Mouse (Mus musculus): ENCODE measurements at regions not wholly inside any gene's neighbourhood (a gene's known extent, or its start where the extent isn't known, plus 50 kb on each side); places are given as distances from the start of the nearest gene placed in this dataset.

GRCm38 (mm10) chr10:84067052-84067650 is 344.5 kb downstream of the 1500009L16Rik start:
- DNase-seq (ENCODE audit: low spot score in 2 of 2), result no peak
- intact Hi-C loops (cut with DNase I), result no loop called here

DNA sequence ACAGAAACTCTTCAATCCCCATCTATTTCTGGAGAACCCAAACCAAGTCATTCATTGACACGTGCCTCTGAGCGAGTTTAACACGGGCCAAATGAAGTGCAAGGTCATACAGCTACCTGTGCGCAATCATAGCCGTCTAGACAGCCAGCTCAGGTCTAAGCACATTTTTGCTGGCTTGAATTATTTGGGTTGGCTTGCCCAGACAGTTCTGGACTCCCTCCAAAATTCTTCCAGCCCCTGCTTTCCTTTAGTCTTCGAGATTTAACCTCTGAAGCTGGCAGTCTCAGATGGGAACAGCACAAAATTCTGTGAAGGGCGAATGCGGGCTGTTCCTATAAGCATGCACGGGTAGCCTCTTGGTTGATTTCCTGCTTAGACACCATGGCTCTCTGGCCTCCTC is 347.1 kb downstream of the 1500009L16Rik start:
- intact Hi-C loops (cut with DNase I), result no loop called here
- DNase-seq (ENCODE audit: low spot score in 2 of 2), result no peak

DNA sequence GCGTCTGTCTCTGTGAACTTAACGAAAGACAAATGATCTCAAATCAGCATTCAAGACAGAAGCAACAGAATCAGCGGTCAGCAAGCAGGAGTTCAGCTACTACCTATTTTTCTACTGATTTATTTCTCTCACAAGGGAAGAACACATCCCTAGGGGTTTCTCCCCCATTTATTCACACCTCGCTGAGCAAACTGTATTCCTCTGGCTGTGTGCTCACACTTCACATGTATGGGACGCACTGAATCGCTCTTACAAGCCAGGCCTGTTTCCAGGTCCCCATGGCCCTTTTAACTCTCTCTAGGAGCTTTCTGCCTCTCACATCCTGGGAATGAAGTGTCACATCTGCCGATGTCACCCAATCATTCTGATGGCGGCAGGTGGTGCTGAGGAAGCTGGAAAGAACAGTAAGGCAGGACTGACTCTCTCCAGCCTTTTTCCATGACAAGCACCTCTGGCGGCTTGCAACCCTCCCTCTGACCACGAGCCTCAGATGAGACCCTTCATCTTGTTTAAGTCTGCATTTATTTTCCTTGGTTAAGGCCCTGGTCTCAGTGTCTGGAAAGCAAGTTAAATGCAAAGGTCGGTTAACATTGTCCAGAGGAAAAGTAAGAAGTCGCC is 350.3 kb downstream of the 1500009L16Rik start:
- DNase-seq (ENCODE audit: low spot score in 2 of 2), result no peak
- intact Hi-C loops (cut with DNase I), result no loop called here

- intact Hi-C loops (cut with DNase I), result no loop called here
These were observed 352.9 kb downstream of the 1500009L16Rik start for GRCm38 (mm10) chr10:84075581-84075980.

DNA sequence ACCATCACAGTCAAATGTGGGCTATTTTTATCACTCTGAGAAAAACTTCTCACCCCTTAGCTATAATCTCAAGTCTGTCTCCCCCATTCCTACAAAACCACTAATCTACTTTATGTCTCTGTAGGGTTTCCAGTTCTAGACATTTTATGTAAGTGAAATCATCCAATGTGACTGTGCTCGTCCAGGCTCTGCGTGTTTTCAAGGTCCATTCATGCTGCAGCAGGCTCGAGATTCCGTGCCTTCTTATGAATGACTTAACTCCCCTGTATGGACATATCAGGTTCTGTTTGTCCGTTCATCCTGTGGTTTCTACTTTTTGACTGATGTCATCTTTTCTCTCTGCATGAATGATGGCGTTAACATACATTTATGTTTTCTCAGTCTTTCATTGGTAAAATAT is 357.6 kb downstream of the 1500009L16Rik start:
- no peak for DNase-seq (ENCODE audit: low spot score in 2 of 2)
- intact Hi-C loops (cut with DNase I), result no loop called here

More at GRCm38 (mm10) chr10:84075581-84075980, 352.9 kb downstream of the 1500009L16Rik start:
- DNase-seq (ENCODE audit: low spot score in 2 of 2), result no peak

GRCm38 (mm10) chr10:84081673-84082072 is 358.7 kb downstream of the Nuak1 start:
- intact Hi-C loops (cut with DNase I), result no loop called here
- DNase-seq (ENCODE audit: low spot score in 2 of 2), result no peak

GRCm38 (mm10) chr10:84087528-84087927 is 352.9 kb downstream of the Nuak1 start:
- DNase-seq (ENCODE audit: low spot score in 2 of 2), result no peak
- intact Hi-C loops (cut with DNase I), result no loop called here

DNA sequence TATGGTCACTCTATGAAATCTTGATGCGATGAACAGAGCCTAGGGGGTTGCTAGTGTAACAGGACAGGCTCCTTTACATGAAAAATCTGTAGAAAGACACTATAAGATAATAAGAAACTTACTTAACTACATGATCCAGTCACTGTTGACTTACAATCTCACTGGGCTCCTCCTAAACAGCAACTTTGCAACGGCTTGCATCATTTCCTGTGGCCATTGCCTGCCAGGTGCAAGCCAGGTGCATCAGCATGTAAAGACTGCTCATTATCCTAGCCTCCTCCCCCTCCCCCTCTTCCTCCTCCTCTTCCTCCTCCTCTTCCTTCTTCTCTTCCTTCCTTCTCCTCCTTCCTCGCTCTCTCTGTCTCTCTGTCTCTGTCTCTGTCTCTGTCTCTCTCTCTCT is 352.5 kb downstream of the Nuak1 start:
- DNase-seq (ENCODE audit: low spot score in 2 of 2), result no peak
- intact Hi-C loops (cut with DNase I), result no loop called here

GRCm38 (mm10) chr10:84088799-84089778 is 351.3 kb downstream of the Nuak1 start:
- intact Hi-C loops (cut with DNase I), result no loop called here
- peak; percentile 27 to 37 for DNase-seq (ENCODE audit: low spot score in 2 of 2)

DNA sequence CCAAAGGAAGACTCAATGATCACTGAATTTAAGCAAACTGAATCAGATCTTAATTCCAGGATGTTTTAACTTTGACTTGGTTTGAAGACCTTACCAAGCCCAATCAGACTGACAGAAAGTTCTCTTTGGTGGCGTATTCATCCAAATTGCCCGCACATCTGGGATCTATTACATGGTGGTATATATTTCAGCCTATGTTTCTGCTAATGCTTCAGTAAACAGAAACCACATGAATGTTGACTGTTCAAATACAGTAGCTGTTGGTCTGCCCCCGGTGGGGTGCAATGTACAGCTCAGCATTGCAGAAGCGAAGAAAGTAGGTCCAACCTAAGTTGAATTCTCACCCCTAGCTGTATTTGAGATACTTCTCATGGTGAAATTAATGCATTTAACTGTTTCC is 346.5 kb downstream of the Nuak1 start:
- intact Hi-C loops (cut with DNase I), result no loop called here
- no peak for DNase-seq (ENCODE audit: low spot score in 2 of 2)

DNA sequence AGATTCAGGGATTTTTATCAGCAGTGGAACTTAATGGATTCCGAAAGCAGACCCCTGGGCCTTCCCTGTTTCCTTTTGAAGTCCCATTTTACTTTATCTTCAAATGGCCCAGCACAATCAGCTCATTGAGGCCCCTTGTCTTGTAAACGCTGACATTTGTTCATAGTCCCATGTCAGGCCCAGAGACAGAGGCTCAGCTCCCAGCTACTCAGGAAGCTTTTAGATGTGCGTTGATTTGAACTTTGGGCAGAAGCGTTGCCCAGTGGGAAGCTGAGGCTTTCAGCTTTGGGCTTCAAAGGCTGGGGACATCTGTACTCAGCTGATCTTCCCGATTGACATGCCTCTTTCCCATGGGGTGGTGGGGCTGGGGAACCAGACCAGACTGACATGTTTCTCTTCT is 343.2 kb downstream of the Nuak1 start:
- DNase-seq (ENCODE audit: low spot score in 2 of 2), result no peak
- intact Hi-C loops (cut with DNase I), result no loop called here

DNA sequence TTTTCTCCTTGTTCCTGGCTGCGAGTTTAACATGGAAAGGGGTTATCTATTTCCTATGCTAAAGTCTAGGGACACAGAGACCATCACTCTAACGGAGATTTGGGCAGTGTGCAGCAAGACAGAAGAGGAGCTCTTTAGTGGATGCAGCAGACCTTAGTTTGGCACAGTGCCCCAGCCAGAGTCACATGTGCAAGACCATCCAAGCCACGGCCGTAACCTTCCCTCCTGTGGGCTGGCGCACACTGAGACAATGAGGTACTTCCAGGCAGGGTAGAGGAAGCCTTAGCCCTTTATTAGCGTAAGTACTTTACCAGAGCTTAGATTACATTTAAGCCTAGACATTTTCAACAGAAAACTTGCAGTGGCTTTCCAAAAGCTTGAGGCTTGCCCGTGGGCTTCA is 336.4 kb downstream of the Nuak1 start:
- no peak for DNase-seq (ENCODE audit: low spot score in 2 of 2)
- intact Hi-C loops (cut with DNase I), result no loop called here

DNA sequence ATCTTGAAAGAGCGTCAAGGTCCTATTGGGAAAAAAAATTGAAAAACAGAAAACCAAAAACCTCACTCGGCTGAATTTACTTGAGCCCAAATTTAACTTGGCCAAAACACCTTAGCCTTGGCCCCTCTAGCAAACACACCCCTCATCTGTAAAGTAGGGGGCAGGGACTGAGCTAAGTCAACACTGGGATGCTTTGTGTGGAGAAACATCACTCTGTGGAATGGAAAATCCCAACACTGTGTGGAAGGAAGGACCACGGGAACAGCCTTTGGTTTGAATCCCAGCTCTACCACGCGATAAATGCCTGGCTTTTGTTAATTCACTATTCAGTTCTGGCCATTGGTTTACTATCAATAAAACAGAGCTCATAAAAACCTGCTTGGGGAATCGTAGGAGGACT is 335.8 kb downstream of the Nuak1 start:
- DNase-seq (ENCODE audit: low spot score in 2 of 2), result no peak
- intact Hi-C loops (cut with DNase I), result no loop called here

- DNase-seq (ENCODE audit: low spot score in 2 of 2), result no peak
- intact Hi-C loops (cut with DNase I), result no loop called here
These were observed 330.6 kb downstream of the Nuak1 start for GRCm38 (mm10) chr10:84109680-84110371.

DNA sequence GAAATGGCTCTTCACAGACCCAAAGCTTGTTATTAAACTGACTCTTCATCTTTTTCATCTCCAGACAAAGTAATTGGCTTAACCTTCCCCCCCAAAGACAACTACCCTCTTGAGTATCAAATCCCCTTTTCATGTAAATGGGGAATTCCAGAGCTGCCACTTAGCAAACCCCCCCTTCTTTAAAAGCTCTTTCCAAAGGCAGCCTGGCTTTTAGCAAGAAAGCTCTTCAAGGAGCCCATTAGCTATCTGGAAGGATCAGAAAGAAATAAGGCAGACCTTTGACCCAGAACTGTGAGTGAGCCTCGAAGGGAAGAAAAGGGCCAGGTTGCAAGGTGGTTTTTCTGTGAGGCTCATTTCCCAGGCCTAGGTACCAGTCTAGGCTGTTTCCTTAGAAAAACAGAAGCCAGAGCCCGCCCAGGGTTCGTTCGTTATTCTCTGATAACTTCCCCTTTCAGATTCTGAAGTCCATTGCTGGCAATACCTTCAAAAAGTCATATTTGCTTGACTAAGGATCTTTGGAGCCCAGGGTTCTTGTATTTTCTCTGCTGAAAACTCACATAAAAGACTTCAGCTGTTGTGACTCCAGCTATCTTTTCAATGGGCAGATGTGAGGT is 329.9 kb downstream of the Nuak1 start:
- no peak for DNase-seq (ENCODE audit: low spot score in 2 of 2)
- intact Hi-C loops (cut with DNase I), result no loop called here

- no peak for DNase-seq (ENCODE audit: low spot score in 2 of 2)
- intact Hi-C loops (cut with DNase I), result no loop called here
These were observed 328.9 kb downstream of the Nuak1 start for GRCm38 (mm10) chr10:84111502-84111901.

GRCm38 (mm10) chr10:84111909-84112308 is 328.5 kb downstream of the Nuak1 start:
- intact Hi-C loops (cut with DNase I), result no loop called here
- no peak for DNase-seq (ENCODE audit: low spot score in 2 of 2)

- intact Hi-C loops (cut with DNase I), result no loop called here
- DNase-seq (ENCODE audit: low spot score in 2 of 2), result peak; percentile 15 to 32
These were observed 320.3 kb downstream of the Nuak1 start for GRCm38 (mm10) chr10:84119952-84120550.

DNA sequence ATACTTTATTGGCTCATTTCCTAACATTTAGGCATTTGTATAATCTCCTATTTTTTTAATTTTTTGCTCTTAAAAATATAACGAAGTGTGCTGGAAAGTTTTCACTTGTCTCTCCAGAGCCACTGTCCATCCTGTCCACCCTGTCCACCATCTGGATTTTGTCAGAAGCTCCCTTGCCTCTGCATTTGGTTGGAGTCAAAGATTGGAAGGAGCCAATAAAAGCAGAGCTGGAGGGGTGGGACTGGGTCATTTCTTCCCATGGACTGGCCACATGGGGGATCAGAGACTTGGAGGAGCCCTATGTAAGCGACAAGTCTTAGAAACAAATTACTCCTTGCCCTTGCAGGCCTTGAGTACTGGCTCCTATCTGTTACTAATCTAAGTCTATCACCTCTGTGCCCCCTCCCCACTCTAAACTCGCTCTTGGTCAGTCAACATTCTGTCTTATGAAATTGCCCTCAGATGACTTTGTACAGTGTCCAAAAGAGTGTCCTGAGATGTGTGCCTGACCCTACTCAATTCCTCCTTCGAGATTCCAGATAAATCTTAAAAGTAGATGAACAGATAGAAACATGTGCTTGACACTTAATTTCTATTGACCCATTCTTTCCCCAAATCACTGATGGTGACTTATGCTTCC is 303.3 kb downstream of the Nuak1 start:
- intact Hi-C loops (cut with DNase I), result no loop called here
- no peak for DNase-seq (ENCODE audit: low spot score in 2 of 2)
